Mouse (Mus musculus) G1E (cell line): Measurements from ENCODE around the gene Slc22a17. TPM values are rescaled to one million over a fixed set of nuclear protein-coding genes. Genes with fewer than 3 reads are reported as not detected.

ENCODE experiments used
- ATAC-seq: 2 replicates; pipeline ENCODE4 v1.8.0; 2016; ENCODE audit warnings: mild to moderate bottlenecking; ENCODE audit not compliant: insufficient number of reproducible peaks, poor library complexity, low FRiP score, severe bottlenecking; ENCODE audit errors: extremely low read depth
- DNase-seq: peaks from one replicate; pipeline ENCODE4 v3.0.0; 2012; ENCODE audit warnings: low spot score
- H3K27me3 ChIP-seq: 2 replicates; pipeline ENCODE4 v1.6.1; 2012; ENCODE audit warnings: mild to moderate bottlenecking, low read length, inconsistent platforms; ENCODE audit not compliant: insufficient read depth
- H3K36me3 ChIP-seq: replicated peaks from 2 replicates; pipeline ENCODE3; 2012; ENCODE audit warnings: mild to moderate bottlenecking, inconsistent platforms
- H3K4me1 ChIP-seq: 2 replicates; pipeline ENCODE4 v1.6.1; 2012; ENCODE audit warnings: low read depth, low read length, inconsistent platforms, mixed read lengths; ENCODE audit not compliant: insufficient read depth
- H3K4me3 ChIP-seq: 2 replicates; pipeline ENCODE4 v1.5.1; 2012; ENCODE audit warnings: low read depth, mild to moderate bottlenecking, inconsistent platforms, low read length, moderate library complexity, mixed read lengths
- H3K9me3 ChIP-seq: replicated peaks from 2 replicates; pipeline ENCODE4 v1.6.1; 2012; ENCODE audit warnings: inconsistent platforms
- CTCF ChIP-seq: IDR thresholded peaks from 2 replicates; pipeline ENCODE4 v1.5.1; 2012; ENCODE audit warnings: low read depth, low read length, inconsistent platforms, mixed read lengths
- GATA1 ChIP-seq: IDR thresholded peaks from 2 replicates; pipeline ENCODE4 v1.6.1; 2012; ENCODE audit warnings: borderline replicate concordance, low read length, inconsistent platforms, mixed read lengths
- GATA2 ChIP-seq: IDR thresholded peaks from 2 replicates; pipeline ENCODE4 v1.6.1; 2012; ENCODE audit warnings: low read depth, low read length, inconsistent platforms, borderline replicate concordance
- POLR2AphosphoS5 ChIP-seq: IDR thresholded peaks from 2 replicates; pipeline ENCODE4 v1.6.1; 2012; ENCODE audit warnings: low read depth, low read length, inconsistent platforms; ENCODE audit not compliant: insufficient replicate concordance
- TAL1 ChIP-seq: conservative IDR thresholded peaks from 2 replicates; pipeline ENCODE4 v1.6.1; 2012; ENCODE audit warnings: low read depth, low read length, inconsistent platforms, mixed read lengths
- polyA plus RNA-seq: library from polyadenylated mRNA; stranded (reverse); fragments of >175 nt; gene quantifications from 2 replicates; pipeline ENCODE4 v1.2.3, GENCODE M21; 2012
- total RNA-seq, 2 experiments: library from RNA; stranded (forward) in 1 of 2; stranded (reverse) in 1 of 2; fragments of 200-1000 nt in 1 of 2; fragments of >200 nt in 1 of 2; fragmentation: Nextera tagmentation in 1 of 2; gene quantifications; 2 replicates each; pipeline ENCODE4 v1.2.3; 2014 to 2017

Gene Slc22a17
- total and polyA plus RNA-seq, 3 experiments, result 0.05 to 0.60 (median 0.13) TPM

DNA sequence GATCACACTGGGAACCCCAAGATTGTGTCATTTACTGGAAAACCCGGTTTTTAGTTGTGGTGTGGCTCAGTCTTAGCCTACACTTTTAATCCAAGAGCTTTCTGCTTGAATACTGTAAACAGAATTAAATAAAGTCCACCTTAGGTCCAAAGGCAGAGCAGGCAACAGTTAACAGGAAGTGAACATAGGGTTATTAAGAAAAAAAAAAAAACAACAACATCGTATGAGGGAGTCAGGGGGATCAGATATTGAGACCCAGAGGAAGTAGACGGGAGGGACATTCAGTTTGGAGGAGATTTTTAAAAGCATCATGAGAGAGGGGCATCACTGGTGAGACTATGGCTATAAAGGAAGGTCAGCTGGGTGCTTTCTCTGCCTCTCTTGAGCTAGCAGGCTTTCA lies 46.7 kb downstream of the Slc22a17 start:
- DNase-seq, result no peak
- no peaks in the 10 kb centered on the region for H3K36me3 ChIP-seq
- no peak overlapping the region for H3K4me3 ChIP-seq
- peaks cover 25% of the 10 kb centered on the region for H3K4me1 ChIP-seq
- H3K9me3 ChIP-seq, result no peaks in the 10 kb centered on the region
- no peaks in the 10 kb centered on the region for H3K27me3 ChIP-seq
- ATAC-seq, result no peak
- no peak for TF ChIP-seq GATA2
- TF ChIP-seq POLR2AphosphoS5, result no peak
- no peak for TF ChIP-seq TAL1
- TF ChIP-seq GATA1, result no peak
- TF ChIP-seq CTCF, result no peak

DNA sequence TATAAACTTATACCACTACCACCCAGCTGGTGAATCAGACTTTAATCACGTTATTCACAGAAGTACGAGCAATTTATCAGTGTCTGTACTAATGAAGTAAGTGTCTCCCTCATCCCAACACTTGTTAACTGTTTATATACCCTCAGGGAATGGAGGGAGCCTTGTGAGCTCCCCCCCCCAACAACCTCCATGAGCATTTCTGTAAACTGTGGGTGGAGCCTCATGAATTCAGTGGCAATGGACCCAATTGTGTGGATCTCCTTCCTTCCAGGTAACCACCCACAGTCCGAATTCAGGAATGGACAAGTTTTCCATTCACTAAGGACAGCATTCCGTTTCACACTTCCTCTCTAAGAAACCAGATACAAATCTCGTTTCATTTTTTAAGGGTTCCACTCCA lies 47.3 kb downstream of the Slc22a17 start:
- no peaks in the 10 kb centered on the region for H3K27me3 ChIP-seq
- TF ChIP-seq GATA2 (no peak), GATA1 (no peak), POLR2AphosphoS5 (no peak), CTCF (no peak), TAL1 (no peak)
- DNase-seq (no peak), ATAC-seq (no peak)
- peaks cover 25% of the 10 kb centered on the region for H3K4me1 ChIP-seq
- H3K9me3 ChIP-seq, result no peaks in the 10 kb centered on the region
- no peaks in the 10 kb centered on the region for H3K36me3 ChIP-seq
- H3K4me3 ChIP-seq, result no peak overlapping the region

DNA sequence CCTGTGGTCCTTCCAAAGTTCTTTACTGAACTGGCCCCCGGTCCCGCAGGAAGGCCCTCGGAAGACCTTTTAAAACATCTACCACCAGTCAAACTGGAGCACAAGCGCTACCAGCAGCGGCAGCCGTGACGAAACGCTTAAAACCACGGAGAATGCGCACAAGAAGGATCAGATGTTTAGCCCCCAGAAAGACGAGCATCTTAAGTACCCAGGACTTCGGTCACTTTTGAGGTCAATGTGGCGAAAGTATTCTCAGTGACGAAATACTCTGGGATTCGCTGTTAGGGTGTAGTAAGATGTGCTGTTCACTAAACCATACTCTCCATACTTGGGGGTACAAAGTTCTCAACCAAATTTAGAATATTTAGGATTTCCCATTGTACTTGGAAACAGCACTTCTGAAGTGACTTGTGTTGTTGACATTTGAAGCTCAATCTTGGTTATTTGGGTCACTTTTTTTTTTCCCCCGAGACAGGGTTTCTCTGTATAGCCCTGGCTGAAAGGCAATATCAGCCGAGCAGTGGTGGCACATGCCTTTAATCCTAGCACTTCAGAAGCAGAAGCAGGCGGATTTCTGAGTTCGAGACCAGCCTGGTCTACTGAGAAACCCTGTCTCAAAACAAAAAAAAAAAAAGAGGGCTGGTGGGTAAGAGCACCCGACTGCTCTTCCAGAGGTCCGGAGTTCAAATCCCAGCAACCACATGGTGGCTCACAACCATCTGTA lies 48.5 kb downstream of the Slc22a17 start:
- no peaks in the 10 kb centered on the region for H3K36me3 ChIP-seq
- H3K9me3 ChIP-seq, result no peaks in the 10 kb centered on the region
- no peak for ATAC-seq
- H3K4me1 ChIP-seq, result peaks cover 25% of the 10 kb centered on the region
- peak overlapping the region; percentile 91 for H3K4me3 ChIP-seq
- TF ChIP-seq TAL1, result no peak
- no peak for TF ChIP-seq POLR2AphosphoS5
- no peak for TF ChIP-seq GATA2
- no peak for TF ChIP-seq CTCF
- no peak for TF ChIP-seq GATA1
- DNase-seq, result no peak
- H3K27me3 ChIP-seq, result no peaks in the 10 kb centered on the region

DNA sequence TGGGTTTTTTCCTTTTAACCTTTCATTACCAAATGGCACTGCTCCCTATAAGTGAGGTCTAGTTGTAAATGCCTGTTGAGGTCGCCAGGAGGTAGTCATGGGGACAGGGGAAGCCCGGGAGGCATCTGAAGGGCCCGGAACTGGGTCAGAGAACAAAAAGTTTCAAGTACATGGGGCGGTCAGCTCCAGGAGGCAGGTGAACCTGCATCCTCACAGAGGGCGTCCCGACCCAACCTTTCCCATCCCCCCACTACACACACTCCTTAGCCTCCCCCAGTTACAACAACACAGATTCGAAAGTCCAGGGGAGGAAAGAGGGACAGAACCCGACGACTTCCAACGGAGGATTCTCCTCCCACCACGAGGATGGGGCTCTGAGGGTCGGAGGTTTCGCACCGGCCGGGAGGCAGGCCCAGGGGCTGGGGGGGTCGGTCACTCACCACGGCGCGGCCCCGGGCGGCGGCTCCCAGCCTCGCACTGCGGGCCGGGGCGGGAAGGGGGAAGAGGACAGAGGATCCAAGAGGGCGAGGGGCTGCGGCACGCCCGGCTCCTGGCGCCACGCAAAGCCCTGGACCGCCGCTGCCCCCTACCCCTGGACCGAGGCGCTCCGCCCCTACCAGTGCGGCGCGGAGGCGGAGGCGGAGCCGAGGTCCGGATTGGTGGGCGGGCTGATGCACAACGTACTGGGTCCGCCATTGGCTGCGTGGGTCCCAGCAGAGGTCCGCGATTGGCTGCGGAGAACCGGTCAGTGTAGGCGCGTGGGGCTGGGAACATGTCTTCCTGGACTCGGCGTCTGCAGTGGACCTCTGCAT lies 49.2 kb downstream of the Slc22a17 start:
- Histone ChIP-seq H3K36me3 (no peaks in the 10 kb centered on the region), H3K4me3 (peak overlapping the region; percentile 91), H3K9me3 (no peaks in the 10 kb centered on the region), H3K27me3 (no peaks in the 10 kb centered on the region), H3K4me1 (peaks cover 25% of the 10 kb centered on the region)
- ATAC-seq (peak; percentile 99), DNase-seq (peak; percentile 98)
- TF ChIP-seq CTCF (no peak), GATA2 (no peak), TAL1 (no peak), GATA1 (no peak), POLR2AphosphoS5 (no peak)

DNA sequence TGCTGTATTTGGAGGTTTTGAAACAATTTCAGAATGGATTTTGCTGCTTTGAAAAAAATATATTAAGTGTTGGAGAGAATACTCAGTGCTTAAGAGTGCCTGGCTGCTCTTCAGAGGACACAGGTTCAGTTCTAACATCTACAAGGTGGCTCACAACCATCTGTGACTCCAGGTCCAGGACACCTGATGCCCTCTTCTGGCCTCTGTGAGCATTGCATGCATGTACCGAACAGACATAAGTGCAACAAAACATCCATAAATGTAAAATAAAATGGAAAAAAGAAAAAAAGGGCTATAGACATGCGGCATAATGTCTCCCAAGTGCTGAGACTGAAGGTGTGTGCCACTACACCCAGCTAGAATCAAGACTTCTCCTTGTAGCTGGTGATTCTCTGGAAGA lies 52.4 kb downstream of the Slc22a17 start:
- H3K4me1 ChIP-seq, result peaks cover 32% of the 10 kb centered on the region
- H3K27me3 ChIP-seq, result no peaks in the 10 kb centered on the region
- DNase-seq, result no peak
- H3K36me3 ChIP-seq, result peaks cover 13% of the 10 kb centered on the region
- ATAC-seq, result no peak
- no peaks in the 10 kb centered on the region for H3K9me3 ChIP-seq
- no peak for TF ChIP-seq GATA2
- TF ChIP-seq CTCF, result no peak
- no peak for TF ChIP-seq POLR2AphosphoS5
- no peak for TF ChIP-seq GATA1
- no peak for TF ChIP-seq TAL1
- H3K4me3 ChIP-seq, result no peak overlapping the region

DNA sequence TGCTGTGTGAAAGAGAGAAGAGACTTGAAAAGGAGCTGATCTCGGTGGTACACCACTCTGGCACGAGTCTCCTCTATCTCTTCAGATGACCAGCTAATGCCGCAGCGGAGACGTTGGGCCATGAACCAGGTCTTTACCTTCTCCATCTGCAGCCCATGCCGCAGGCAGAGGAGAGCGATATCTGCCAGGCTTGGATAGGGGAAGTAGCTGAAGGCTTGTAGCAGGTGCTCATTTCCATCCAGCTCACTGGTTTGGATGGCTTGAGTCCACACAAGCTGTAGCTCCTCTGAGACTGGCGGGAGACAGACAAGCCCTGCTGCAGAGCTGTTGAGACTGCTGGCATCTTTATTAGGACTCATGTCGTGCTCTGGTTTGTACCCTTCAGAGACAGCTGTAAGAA lies 55.0 kb downstream of the Slc22a17 start:
- Histone ChIP-seq H3K9me3 (no peaks in the 10 kb centered on the region), H3K27me3 (no peaks in the 10 kb centered on the region), H3K4me1 (peaks cover 16% of the 10 kb centered on the region), H3K36me3 (peaks cover 13% of the 10 kb centered on the region), H3K4me3 (no peak overlapping the region)
- no peak for ATAC-seq
- no peak for DNase-seq
- TF ChIP-seq GATA1 (no peak), CTCF (no peak), TAL1 (no peak), POLR2AphosphoS5 (no peak), GATA2 (no peak)
